27 mouse cellular contexts compared by ENCODE assay signal in genomic region chr11:36250111-36250510, GRCm38 (mm10).
"Had no signal": no experiment of that assay in that cellular context is flagged by ENCODE, and none has a peak within 500 bp of the region (broad histone marks: within the 10 kb centered on the region; RNA-seq: fewer than 3 reads in every experiment).

No protein-coding gene starts in this region.

- DNase-seq: left cerebral cortex, postnatal 4 days; liver; liver, embryonic 13.5 days; liver, postnatal 0 days; lung, adult 18-20 months; lung, adult 2 months; lung, embryonic 14.5 days; lung, postnatal 10 days; lung, postnatal 14 days; lung, postnatal 36 days; lung, postnatal 4 days; midbrain, embryonic 14.5 days had no signal

- H3K4me1 ChIP-seq: limb, embryonic 10.5 days; limb, embryonic 12.5 days; liver, embryonic 12.5 days; liver, embryonic 13.5 days; liver, embryonic 15.5 days; lung, embryonic 15.5 days; megakaryocyte, embryonic 14.5 days had no signal

- H3K36me3 ChIP-seq: limb, embryonic 10.5 days; limb, embryonic 12.5 days; limb, embryonic 13.5 days; limb, embryonic 15.5 days; liver, embryonic 12.5 days; liver, embryonic 13.5 days; liver, embryonic 15.5 days; lung, embryonic 15.5 days; midbrain, embryonic 10.5 days; midbrain, embryonic 15.5 days had no signal

- H3K27ac ChIP-seq: limb, embryonic 10.5 days; limb, embryonic 12.5 days; limb, embryonic 13.5 days; limb, embryonic 15.5 days; liver, embryonic 12.5 days; liver, embryonic 13.5 days; liver, embryonic 14.5 days; liver, embryonic 15.5 days; lung, embryonic 15.5 days; macrophage; midbrain, embryonic 10.5 days; midbrain, embryonic 12.5 days; midbrain, embryonic 13.5 days; midbrain, embryonic 15.5 days had no signal

- H3K27me3 ChIP-seq: limb, embryonic 12.5 days; limb, embryonic 13.5 days; limb, embryonic 15.5 days; liver, embryonic 12.5 days; liver, embryonic 13.5 days; liver, embryonic 15.5 days; megakaryocyte, embryonic 14.5 days; midbrain, embryonic 12.5 days; midbrain, embryonic 13.5 days; midbrain, embryonic 15.5 days had no signal

- H3K9ac ChIP-seq: limb, embryonic 12.5 days; limb, embryonic 13.5 days; limb, embryonic 15.5 days; liver, embryonic 12.5 days; liver, embryonic 13.5 days; liver, embryonic 14.5 days; liver, embryonic 15.5 days; liver, postnatal 0 days; lung, embryonic 14.5 days; lung, embryonic 15.5 days; midbrain, embryonic 12.5 days; midbrain, embryonic 13.5 days; midbrain, embryonic 15.5 days had no signal

- H3K4me3 ChIP-seq: limb, embryonic 10.5 days; limb, embryonic 12.5 days; limb, embryonic 13.5 days; limb, embryonic 15.5 days; liver, embryonic 12.5 days; liver, embryonic 13.5 days; liver, embryonic 15.5 days; lung, embryonic 15.5 days; megakaryocyte, embryonic 14.5 days; midbrain, embryonic 10.5 days; midbrain, embryonic 12.5 days; midbrain, embryonic 13.5 days; midbrain, embryonic 15.5 days; myocyte had no signal
